Mouse (Mus musculus) embryonic facial prominence, embryonic 13.5 days (tissue): ENCODE results near the gene Papola. TPM values are rescaled to one million over a fixed set of nuclear protein-coding genes. Genes with fewer than 3 reads are reported as not detected.
A peak's percentile ranks its signal among the peaks of the same experiment; 100 is the strongest.

Source experiments
- ATAC-seq: fragments of 200-750 bp; cut with Nextera tagmentation; 2 replicates; pipeline ENCODE4 v1.8.0; 2017; ENCODE audit warnings: low read depth; ENCODE audit not compliant: insufficient number of reproducible peaks, insufficient read depth, low FRiP score, low TSS enrichment
- H3K27ac ChIP-seq: fragments of 300-500 bp; sonication (generic); 2 replicates; pipeline ENCODE4 v1.5.1; 2015; ENCODE audit warnings: moderate library complexity, mild to moderate bottlenecking, inconsistent platforms
- H3K27me3 ChIP-seq: fragments of 300-500 bp; sonication (generic); 2 replicates; pipeline ENCODE4 v1.6.1; 2015; ENCODE audit warnings: mild to moderate bottlenecking, inconsistent platforms
- H3K36me3 ChIP-seq: fragments of 300-500 bp; sonication (generic); 2 replicates; pipeline ENCODE4 v1.6.1; 2015; ENCODE audit warnings: mild to moderate bottlenecking, inconsistent platforms
- H3K4me1 ChIP-seq: fragments of 300-500 bp; sonication (generic); 2 replicates; pipeline ENCODE4 v1.6.1; 2015; ENCODE audit warnings: inconsistent platforms
- H3K4me2 ChIP-seq: fragments of 300-500 bp; sonication (generic); 2 replicates; pipeline ENCODE4 v1.6.1; 2015; ENCODE audit warnings: moderate library complexity, mild to moderate bottlenecking, inconsistent platforms
- H3K4me3 ChIP-seq: fragments of 300-500 bp; sonication (generic); 2 replicates; pipeline ENCODE4 v1.5.1; 2015; ENCODE audit warnings: mild to moderate bottlenecking, inconsistent platforms
- H3K9ac ChIP-seq: fragments of 300-500 bp; sonication (generic); 2 replicates; pipeline ENCODE4 v1.6.1; 2015; ENCODE audit warnings: mild to moderate bottlenecking, inconsistent platforms
- H3K9me3 ChIP-seq: fragments of 300-500 bp; sonication (generic); 2 replicates; pipeline ENCODE4 v1.6.1; 2016; ENCODE audit warnings: inconsistent platforms
- WGBS: fragments of 180-500 bp; shearing (Covaris S2); methylation state at CpG from one replicate; pipeline ENCODE4 v1.1.7; 2015; ENCODE audit warnings: mixed read lengths; 5-methylcytosine and 5-hydroxymethylcytosine counted together
- polyA plus RNA-seq: library from polyadenylated mRNA; unstranded; fragments of >200 nt; fragmentation: Nextera tagmentation; extraction: Ambion mirVana; gene quantifications from 2 replicates; pipeline ENCODE4 v1.2.1, GENCODE M21; 2015

The Papola gene
- polyA plus RNA-seq, 1 experiment from 2014 or later = 229 TPM

- no peak overlapping the region for H3K9ac ChIP-seq
- H3K4me3 ChIP-seq = no peak overlapping the region
- H3K36me3 ChIP-seq = no peaks in the 10 kb centered on the region
- ATAC-seq = no peak
- H3K4me2 ChIP-seq = no peak overlapping the region
- no peak overlapping the region for H3K27ac ChIP-seq
- no peaks in the 10 kb centered on the region for H3K9me3 ChIP-seq
- no peaks in the 10 kb centered on the region for H3K27me3 ChIP-seq
- H3K4me1 ChIP-seq = peaks cover 4% of the 10 kb centered on the region; the same call in 1 of the 2 replicates
- WGBS = 71% methylated on average over 3 of the region's 3 CpGs
These were observed 22.9 kb upstream of the Papola start for GRCm38 (mm10) chr12:105761629-105762028.

DNA sequence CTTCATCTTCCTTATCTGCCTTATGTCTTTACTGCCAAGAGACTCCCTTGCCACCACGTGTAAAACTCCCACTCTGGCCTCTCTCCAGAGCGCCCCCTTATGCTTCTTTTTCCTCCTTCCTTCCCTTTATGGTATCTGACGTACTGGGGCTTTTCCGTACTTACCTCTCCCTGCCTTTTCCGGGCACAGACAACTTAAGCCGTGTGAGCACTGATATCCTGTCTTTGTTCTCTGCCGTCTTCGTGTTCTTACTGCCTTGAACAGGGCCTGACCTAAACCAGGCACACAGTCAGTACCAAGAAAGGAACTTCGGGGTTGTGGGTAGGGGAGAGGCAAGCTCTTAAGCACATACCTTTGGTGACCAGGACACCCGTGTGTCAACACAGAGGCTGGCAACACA, 14.8 kb upstream of the Papola start:
- Histone ChIP-seq H3K4me3 (no peak overlapping the region), H3K4me1 (no peaks in the 10 kb centered on the region), H3K9ac (no peak overlapping the region), H3K9me3 (no peaks in the 10 kb centered on the region), H3K27ac (no peak overlapping the region), H3K36me3 (no peaks in the 10 kb centered on the region), H3K4me2 (no peak overlapping the region), H3K27me3 (no peaks in the 10 kb centered on the region)
- no peak for ATAC-seq
- whole genome bisulfite sequencing = 71% methylated on average over 10 of the region's 10 CpGs

GRCm38 (mm10) chr12:105774871-105775270, 9.6 kb upstream of the Papola start:
- no peaks in the 10 kb centered on the region for H3K9me3 ChIP-seq
- 51% methylated on average over 7 of the region's 7 CpGs for WGBS

GRCm38 (mm10) chr12:105777651-105778050, 6.8 kb upstream of the Papola start:
- Histone ChIP-seq H3K27ac (no peak overlapping the region), H3K27me3 (no peaks in the 10 kb centered on the region), H3K4me1 (no peaks in the 10 kb centered on the region), H3K36me3 (no peaks in the 10 kb centered on the region), H3K4me2 (no peak overlapping the region), H3K4me3 (no peak overlapping the region), H3K9ac (no peak overlapping the region), H3K9me3 (no peaks in the 10 kb centered on the region)
- ATAC-seq = no peak
- 86% methylated on average over 4 of the region's 4 CpGs for WGBS

More at GRCm38 (mm10) chr12:105774871-105775270, 9.6 kb upstream of the Papola start:
- Histone ChIP-seq H3K4me1 (no peaks in the 10 kb centered on the region), H3K4me2 (no peak overlapping the region), H3K27ac (no peak overlapping the region), H3K9ac (no peak overlapping the region), H3K27me3 (no peaks in the 10 kb centered on the region), H3K4me3 (no peak overlapping the region), H3K36me3 (no peaks in the 10 kb centered on the region)
- ATAC-seq = no peak

GRCm38 (mm10) chr12:105785000-105785774, 693 bp downstream of the Papola start:
- peak; percentile 63 for ATAC-seq
- peaks cover 19% of the 10 kb centered on the region for H3K4me1 ChIP-seq
- H3K36me3 ChIP-seq = no peaks in the 10 kb centered on the region
- H3K9me3 ChIP-seq = no peaks in the 10 kb centered on the region
- H3K27ac ChIP-seq = peak overlapping the region; percentile 97
- H3K4me2 ChIP-seq = peak overlapping the region; percentile 82
- H3K9ac ChIP-seq = peak overlapping the region; percentile 95
- H3K4me3 ChIP-seq = peak overlapping the region; percentile 89
- WGBS = under 1% methylated on average over 53 of the region's 53 CpGs
- H3K27me3 ChIP-seq = no peaks in the 10 kb centered on the region

DNA sequence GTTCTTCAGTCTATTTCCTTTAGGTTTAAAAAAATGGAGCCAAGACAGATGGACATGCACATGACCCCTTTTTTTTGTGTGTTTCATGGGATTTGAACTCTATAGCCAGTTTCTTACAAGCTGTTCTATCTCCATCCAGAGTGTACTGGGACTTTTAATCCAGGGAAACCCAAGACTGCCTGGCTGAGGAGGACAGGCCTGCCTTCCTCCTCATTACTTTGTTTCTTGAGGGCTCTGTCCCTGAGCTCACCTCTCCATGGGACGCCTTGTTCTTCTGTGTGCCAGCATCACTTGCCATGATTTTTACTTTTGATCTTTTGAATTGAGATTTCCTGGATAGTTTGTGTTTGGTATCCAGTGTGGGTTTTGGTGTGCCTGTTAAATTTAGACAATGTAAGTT, 1.6 kb downstream of the Papola start:
- ATAC-seq = no peak
- Histone ChIP-seq H3K4me1 (peaks cover 19% of the 10 kb centered on the region), H3K36me3 (no peaks in the 10 kb centered on the region), H3K27ac (no peak overlapping the region), H3K4me3 (peak overlapping the region; percentile 89), H3K9ac (peak overlapping the region; percentile 95), H3K27me3 (no peaks in the 10 kb centered on the region), H3K4me2 (peak overlapping the region; percentile 82), H3K9me3 (no peaks in the 10 kb centered on the region)
- 75% methylated on average over 1 of the region's 1 CpGs for WGBS

GRCm38 (mm10) chr12:105787626-105788025, 3.1 kb downstream of the Papola start:
- H3K36me3 ChIP-seq = no peaks in the 10 kb centered on the region
- H3K27ac ChIP-seq = no peak overlapping the region
- no peak overlapping the region for H3K4me3 ChIP-seq
- no peaks in the 10 kb centered on the region for H3K9me3 ChIP-seq
- H3K4me2 ChIP-seq = no peak overlapping the region
- H3K9ac ChIP-seq = no peak overlapping the region
- no peak for ATAC-seq
- WGBS = 100% methylated on average over 2 of the region's 2 CpGs
- peaks cover 19% of the 10 kb centered on the region for H3K4me1 ChIP-seq
- H3K27me3 ChIP-seq = no peaks in the 10 kb centered on the region

- no peak overlapping the region for H3K4me2 ChIP-seq
- no peak overlapping the region for H3K9ac ChIP-seq
- H3K36me3 ChIP-seq = peaks cover 3% of the 10 kb centered on the region; the same call in 1 of the 2 replicates
- no peak overlapping the region for H3K27ac ChIP-seq
- no peaks in the 10 kb centered on the region for H3K27me3 ChIP-seq
- no peak for ATAC-seq
- WGBS = 86% methylated on average over 6 of the region's 6 CpGs
- no peaks in the 10 kb centered on the region for H3K9me3 ChIP-seq
- H3K4me3 ChIP-seq = no peak overlapping the region
- peaks cover 14% of the 10 kb centered on the region for H3K4me1 ChIP-seq
These were observed 5.4 kb downstream of the Papola start for GRCm38 (mm10) chr12:105789885-105790284.

- Histone ChIP-seq H3K4me3 (no peak overlapping the region), H3K9ac (no peak overlapping the region), H3K36me3 (peaks cover 6% of the 10 kb centered on the region), H3K27ac (no peak overlapping the region), H3K27me3 (no peaks in the 10 kb centered on the region), H3K4me1 (no peaks in the 10 kb centered on the region), H3K4me2 (no peak overlapping the region), H3K9me3 (no peaks in the 10 kb centered on the region)
- no peak for ATAC-seq
- WGBS = 94% methylated on average over 2 of the region's 2 CpGs
These were observed 10.4 kb downstream of the Papola start for GRCm38 (mm10) chr12:105794896-105795295.

GRCm38 (mm10) chr12:105798001-105798400, 13.5 kb downstream of the Papola start:
- Histone ChIP-seq H3K9me3 (no peaks in the 10 kb centered on the region), H3K36me3 (peaks cover 23% of the 10 kb centered on the region), H3K27me3 (no peaks in the 10 kb centered on the region), H3K27ac (no peak overlapping the region), H3K4me1 (no peaks in the 10 kb centered on the region), H3K9ac (no peak overlapping the region), H3K4me3 (no peak overlapping the region), H3K4me2 (no peak overlapping the region)
- no peak for ATAC-seq

GRCm38 (mm10) chr12:105805790-105806189, 21.3 kb downstream of the Papola start:
- Histone ChIP-seq H3K27ac (no peak overlapping the region), H3K9ac (no peak overlapping the region), H3K9me3 (no peaks in the 10 kb centered on the region), H3K36me3 (peaks cover 58% of the 10 kb centered on the region), H3K4me3 (no peak overlapping the region), H3K27me3 (no peaks in the 10 kb centered on the region), H3K4me2 (no peak overlapping the region), H3K4me1 (no peaks in the 10 kb centered on the region)
- no peak for ATAC-seq
- WGBS = 96% methylated on average over 3 of the region's 3 CpGs

DNA sequence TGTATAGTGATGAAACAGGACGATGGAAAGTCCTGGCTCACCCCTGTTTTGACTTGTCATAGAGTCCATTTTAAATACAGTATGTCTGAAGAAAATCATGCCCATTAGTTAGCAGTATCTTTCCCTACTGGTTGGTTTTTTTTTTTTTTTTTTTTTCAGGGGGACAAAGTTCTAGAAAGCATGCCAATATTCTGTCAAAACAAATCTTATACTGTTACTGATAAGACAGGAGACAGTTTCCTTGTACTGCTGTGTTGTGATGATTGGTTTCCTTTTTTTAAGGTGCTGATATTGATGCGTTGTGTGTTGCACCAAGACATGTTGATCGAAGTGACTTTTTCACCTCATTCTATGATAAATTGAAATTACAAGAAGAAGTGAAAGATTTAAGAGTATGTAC, 21.7 kb downstream of the Papola start:
- Histone ChIP-seq H3K4me2 (no peak overlapping the region), H3K27ac (no peak overlapping the region), H3K4me3 (no peak overlapping the region), H3K4me1 (no peaks in the 10 kb centered on the region), H3K9ac (no peak overlapping the region), H3K9me3 (no peaks in the 10 kb centered on the region), H3K36me3 (peaks cover 58% of the 10 kb centered on the region), H3K27me3 (no peaks in the 10 kb centered on the region)
- no peak for ATAC-seq
- WGBS = 94% methylated on average over 3 of the region's 3 CpGs
